Comparison of ENCODE assay signal across 22 mouse cellular contexts in genomic region chr17:5010781-5011180, GRCm38 (mm10). TPM values are rescaled to one million over a fixed set of nuclear protein-coding genes. Genes with fewer than 3 reads are reported as not detected.
DNase-seq lines count a peak whose midpoint lies in the region; ATAC-seq and TF ChIP-seq lines count a peak whose summit lies in the region.
"Had no signal": no experiment of that assay in that cellular context is flagged by ENCODE, and none has a peak within 500 bp of the region (broad histone marks: within the 10 kb centered on the region; RNA-seq: fewer than 3 reads in every experiment).

No protein-coding gene starts in this region.

- H3K4me2 ChIP-seq in forebrain, embryonic 11.5 days (ENCODE audit: low read depth, low read length, severe bottlenecking) = no peak overlapping the region
- no peak overlapping the region for H3K4me2 ChIP-seq in forebrain, embryonic 12.5 days
- H3K4me2 ChIP-seq in heart, embryonic 12.5 days = peak overlapping the region; percentile 18; the same call in 1 of the 2 replicates
- H3K4me2 ChIP-seq in liver, embryonic 11.5 days = no peak overlapping the region
- no peak overlapping the region for H3K4me2 ChIP-seq in liver, postnatal 0 days (ENCODE audit: low read depth, low read length)
- H3K4me2 ChIP-seq in hindbrain, embryonic 11.5 days (replicated peaks; ENCODE audit: low read depth, low read length) = no peak overlapping the region
- H3K4me2 ChIP-seq: forebrain, embryonic 15.5 days; hindbrain, embryonic 14.5 days had no signal

- H3K27me3 ChIP-seq in forebrain, embryonic 11.5 days (ENCODE audit: control insufficient read depth, insufficient read depth, low read length) = no peaks in the 10 kb centered on the region
- peaks cover 35% of the 10 kb centered on the region for H3K27me3 ChIP-seq in forebrain, embryonic 12.5 days
- H3K27me3 ChIP-seq in heart, embryonic 12.5 days (replicated peaks) = no peaks in the 10 kb centered on the region
- no peaks in the 10 kb centered on the region for H3K27me3 ChIP-seq in liver, embryonic 11.5 days (replicated peaks; ENCODE audit: control insufficient read depth, insufficient read depth, low read length)
- H3K27me3 ChIP-seq in liver, postnatal 0 days (ENCODE audit: insufficient read depth, low read length) = no peaks in the 10 kb centered on the region
- no peaks in the 10 kb centered on the region for H3K27me3 ChIP-seq in hindbrain, embryonic 11.5 days (ENCODE audit: control insufficient read depth, insufficient read depth, low read length)
- H3K27me3 ChIP-seq: forebrain, embryonic 15.5 days; Patski had no signal

- TF ChIP-seq EP300 in liver, postnatal 0 days (IDR thresholded peaks at IDR 0.05; ENCODE audit: low read depth) = no peak

- WGBS in forebrain, embryonic 11.5 days = 84% methylated on average over 7 of the region's 7 CpGs
- 80% methylated on average over 6 of the region's 7 CpGs for WGBS in forebrain, embryonic 12.5 days
- 14% methylated on average over 7 of the region's 7 CpGs for WGBS in heart, embryonic 12.5 days
- 29% methylated on average over 7 of the region's 7 CpGs for WGBS in liver, embryonic 11.5 days
- 54% methylated on average over 7 of the region's 7 CpGs for WGBS in liver, postnatal 0 days (ENCODE audit: insufficient replicate concordance)
- 65% methylated on average over 7 of the region's 7 CpGs for WGBS in hindbrain, embryonic 11.5 days

- H3K4me1 ChIP-seq in forebrain, embryonic 11.5 days (replicated peaks; ENCODE audit: control insufficient read depth, insufficient read depth, low read length) = peaks cover 25% of the 10 kb centered on the region
- H3K4me1 ChIP-seq in forebrain, embryonic 12.5 days = peaks cover 58% of the 10 kb centered on the region
- H3K4me1 ChIP-seq in heart, embryonic 12.5 days (replicated peaks) = peaks cover 66% of the 10 kb centered on the region
- H3K4me1 ChIP-seq in liver, embryonic 11.5 days (replicated peaks; ENCODE audit: control insufficient read depth, insufficient read depth, low read length) = peaks cover 51% of the 10 kb centered on the region
- peaks cover 56% of the 10 kb centered on the region for H3K4me1 ChIP-seq in liver, postnatal 0 days (ENCODE audit: insufficient read depth)
- peaks cover 26% of the 10 kb centered on the region for H3K4me1 ChIP-seq in hindbrain, embryonic 11.5 days (replicated peaks; ENCODE audit: control insufficient read depth, insufficient read depth, low read length)

- no peaks in the 10 kb centered on the region for H3K9me3 ChIP-seq in forebrain, embryonic 11.5 days (ENCODE audit: control insufficient read depth, low read length)
- H3K9me3 ChIP-seq in forebrain, embryonic 12.5 days = no peaks in the 10 kb centered on the region
- no peaks in the 10 kb centered on the region for H3K9me3 ChIP-seq in heart, embryonic 12.5 days (replicated peaks)
- H3K9me3 ChIP-seq in liver, embryonic 11.5 days (ENCODE audit: control insufficient read depth, low read length) = no peaks in the 10 kb centered on the region
- no peaks in the 10 kb centered on the region for H3K9me3 ChIP-seq in liver, postnatal 0 days (ENCODE audit: low read length)
- H3K9me3 ChIP-seq in hindbrain, embryonic 11.5 days (ENCODE audit: control insufficient read depth, low read length) = no peaks in the 10 kb centered on the region
- H3K9me3 ChIP-seq: forebrain, embryonic 10.5 days; forebrain, embryonic 15.5 days; G1E; hindbrain, embryonic 10.5 days had no signal

- no peak overlapping the region for H3K9ac ChIP-seq in forebrain, embryonic 11.5 days (ENCODE audit: low read length)
- H3K9ac ChIP-seq in forebrain, embryonic 12.5 days = no peak overlapping the region
- no peak overlapping the region for H3K9ac ChIP-seq in heart, embryonic 12.5 days
- H3K9ac ChIP-seq in liver, embryonic 11.5 days (ENCODE audit: low read depth, low read length) = no peak overlapping the region
- no peak overlapping the region for H3K9ac ChIP-seq in liver, postnatal 0 days (replicated peaks)
- no peak overlapping the region for H3K9ac ChIP-seq in hindbrain, embryonic 11.5 days (ENCODE audit: low read depth, low read length)
- H3K9ac ChIP-seq: forebrain, embryonic 15.5 days; hindbrain, embryonic 14.5 days had no signal

- TF ChIP-seq CTCF in liver, postnatal 0 days (IDR thresholded peaks at IDR 0.05; ENCODE audit: low read depth) = no peak

- H3K27ac ChIP-seq in forebrain, embryonic 11.5 days (ENCODE audit: low read depth, low read length) = no peak overlapping the region
- no peak overlapping the region for H3K27ac ChIP-seq in forebrain, embryonic 12.5 days
- H3K27ac ChIP-seq in heart, embryonic 12.5 days (ENCODE audit: poor library complexity, severe bottlenecking) = no peak overlapping the region
- H3K27ac ChIP-seq in liver, embryonic 11.5 days (ENCODE audit: low read depth, low read length) = no peak overlapping the region
- H3K27ac ChIP-seq in liver, postnatal 0 days (ENCODE audit: low read depth) = no peak overlapping the region
- H3K27ac ChIP-seq in hindbrain, embryonic 11.5 days (ENCODE audit: low read depth, low read length) = no peak overlapping the region
- H3K27ac ChIP-seq: forebrain, embryonic 10.5 days; forebrain, embryonic 15.5 days; heart, adult 2 months; hindbrain, embryonic 10.5 days; hindbrain, embryonic 14.5 days; hindbrain, postnatal 0 days had no signal

- H3K4me3 ChIP-seq in forebrain, embryonic 11.5 days (ENCODE audit: low read depth, low read length) = no peak overlapping the region
- H3K4me3 ChIP-seq in forebrain, embryonic 12.5 days (replicated peaks) = no peak overlapping the region
- no peak overlapping the region for H3K4me3 ChIP-seq in heart, embryonic 12.5 days
- H3K4me3 ChIP-seq in liver, embryonic 11.5 days (ENCODE audit: low read depth, low read length) = no peak overlapping the region
- no peak overlapping the region for H3K4me3 ChIP-seq in liver, postnatal 0 days (ENCODE audit: low read depth, low read length)
- no peak overlapping the region for H3K4me3 ChIP-seq in hindbrain, embryonic 11.5 days (ENCODE audit: low read depth, low read length)
- H3K4me3 ChIP-seq: forebrain, embryonic 10.5 days; forebrain, embryonic 15.5 days; heart, adult 2 months; hindbrain, embryonic 10.5 days had no signal

- H3K36me3 ChIP-seq in forebrain, embryonic 11.5 days (ENCODE audit: control insufficient read depth, insufficient read depth, low read length) = no peaks in the 10 kb centered on the region
- no peaks in the 10 kb centered on the region for H3K36me3 ChIP-seq in forebrain, embryonic 12.5 days (replicated peaks)
- no peaks in the 10 kb centered on the region for H3K36me3 ChIP-seq in heart, embryonic 12.5 days
- no peaks in the 10 kb centered on the region for H3K36me3 ChIP-seq in liver, embryonic 11.5 days (ENCODE audit: control insufficient read depth, insufficient read depth, low read length)
- no peaks in the 10 kb centered on the region for H3K36me3 ChIP-seq in liver, postnatal 0 days (replicated peaks; ENCODE audit: insufficient read depth, low read length)
- H3K36me3 ChIP-seq in hindbrain, embryonic 11.5 days (ENCODE audit: control insufficient read depth, insufficient read depth, low read length) = no peaks in the 10 kb centered on the region
- H3K36me3 ChIP-seq: forebrain, embryonic 15.5 days had no signal

- ATAC-seq in forebrain, embryonic 11.5 days (replicated peaks; ENCODE audit: low FRiP score) = no peak
- no peak for ATAC-seq in forebrain, embryonic 12.5 days (ENCODE audit: low FRiP score)
- ATAC-seq in heart, embryonic 12.5 days (ENCODE audit: insufficient number of reproducible peaks, low FRiP score) = no peak
- ATAC-seq in liver, embryonic 11.5 days (replicated peaks; ENCODE audit: low FRiP score) = 0 out of 2 replicates have a peak, but pooled peaks have one; percentile 38
- no peak for ATAC-seq in liver, postnatal 0 days
- no peak for ATAC-seq in hindbrain, embryonic 11.5 days (ENCODE audit: low FRiP score)
- ATAC-seq: forebrain, embryonic 15.5 days; hindbrain, postnatal 0 days; inflammation-experienced regulatory T-cells, adult 6 months; Patski had no signal

- DNase-seq in forebrain, embryonic 11.5 days (ENCODE audit: low spot score) = peak; percentile 46
- DNase-seq in heart, adult 11 months = no peak
- DNase-seq in liver, embryonic 11.5 days (ENCODE audit: low spot score) = no peak
- no peak for DNase-seq in liver, postnatal 0 days
- DNase-seq in hindbrain, embryonic 11.5 days (ENCODE audit: low spot score) = no peak
- DNase-seq: adrenal gland, postnatal 10 days; adrenal gland, postnatal 36 days; cerebellum, adult 18-20 months; cerebellum, adult 9-10 months; cerebellum, postnatal 14 days; gastrocnemius, postnatal 25 days had no signal

RNA-seq across cellular contexts. Expression of gene Arid1b, which starts 16.6 kb away (rescaled TPM):
- polyA plus RNA-seq in forebrain, embryonic 11.5 days (2014; fragmentation: Nextera tagmentation; extraction: Ambion mirVana) = 15.5 and 16.3 TPM in 2 replicates
- polyA plus RNA-seq in forebrain, embryonic 12.5 days (2016; fragmentation: Nextera tagmentation; extraction: Ambion mirVana) = 17.4 and 17.7 TPM in 2 replicates
- 8.1 and 8.7 TPM in 2 replicates for polyA plus RNA-seq in heart, embryonic 12.5 days (2016; fragmentation: Nextera tagmentation; extraction: Ambion mirVana)
- 8.1 and 9.1 TPM in 2 replicates for polyA plus RNA-seq in liver, embryonic 11.5 days (2014; fragmentation: Nextera tagmentation; extraction: Ambion mirVana)
- 1.9 and 2.2 TPM in 2 replicates for polyA plus RNA-seq in liver, postnatal 0 days (2015; fragmentation: Nextera tagmentation; extraction: Ambion mirVana)
- polyA plus RNA-seq in hindbrain, embryonic 11.5 days (2014; fragmentation: Nextera tagmentation; extraction: Ambion mirVana) = 13.1 and 18.6 TPM in 2 replicates
